Mouse (Mus musculus) C2C12 (cell line): Measurements from ENCODE around the gene Prtg.

ENCODE experiments used
- CTCF ChIP-seq: IDR thresholded peaks from one replicate; pipeline ENCODE4 v1.5.1; 2011; ENCODE audit not compliant: control insufficient read depth, insufficient read depth, insufficient read length
- USF1 ChIP-seq: IDR thresholded peaks from one replicate; pipeline ENCODE4 v1.6.1; 2011; ENCODE audit warnings: low read depth, mild to moderate bottlenecking, control low read depth, moderate library complexity

DNA sequence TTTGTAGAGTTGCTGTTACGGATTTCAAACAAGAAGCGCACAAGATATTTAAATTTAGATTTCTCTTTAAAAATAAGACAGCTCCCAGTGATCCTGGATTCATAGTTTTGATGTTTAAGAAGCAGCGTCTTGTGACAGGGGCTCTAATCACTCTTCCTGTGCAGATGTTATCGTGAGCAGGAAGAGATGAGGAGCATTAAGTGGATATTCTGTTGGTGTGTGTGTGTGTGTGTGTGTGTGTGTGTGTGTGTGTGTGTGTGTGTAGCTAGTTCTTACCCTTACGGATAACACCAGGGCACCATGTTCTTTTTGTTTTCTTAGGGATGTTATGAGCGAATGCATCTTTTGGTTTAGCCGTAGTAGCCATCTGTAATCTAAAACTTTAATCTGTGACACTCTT, 5.4 kb downstream of the Prtg start:
- TF ChIP-seq CTCF = no peak
- TF ChIP-seq USF1 = no peak
